Mouse (Mus musculus) heart, adult 2 months (tissue): ENCODE measurements around the gene 2410002F23Rik. TPM values are rescaled to one million over a fixed set of nuclear protein-coding genes. Genes with fewer than 3 reads are reported as not detected.

Source experiments
- DNase-seq, 2 experiments: peaks; one replicate each; pipeline ENCODE4 v3.0.0; 2021
- H3K27ac ChIP-seq: fragments of 200-600 bp; 2 replicates; pipeline ENCODE4 v1.8.1; 2022
- H3K27me3 ChIP-seq: fragments of 200-500 bp; 2 replicates; pipeline ENCODE4 v1.6.1; 2012; ENCODE audit warnings: mild to moderate bottlenecking, low read length, inconsistent platforms, mixed read lengths; ENCODE audit not compliant: control insufficient read depth, insufficient read depth
- H3K36me3 ChIP-seq: fragments of 200-500 bp; 2 replicates; pipeline ENCODE4 v1.6.1; 2012; ENCODE audit warnings: low read length, inconsistent platforms; ENCODE audit not compliant: control insufficient read depth, insufficient read depth
- H3K4me1 ChIP-seq: fragments of 200-500 bp; 2 replicates; pipeline ENCODE4 v1.6.1; 2011; ENCODE audit warnings: low read length; ENCODE audit not compliant: control insufficient read depth, insufficient read depth
- H3K4me3 ChIP-seq: fragments of 200-600 bp; 2 replicates; pipeline ENCODE4 v1.8.1; 2022
- H3K79me2 ChIP-seq: fragments of 200-500 bp; replicated peaks from 2 replicates; pipeline ENCODE4 v1.6.1; 2012; ENCODE audit warnings: mild to moderate bottlenecking, inconsistent platforms, low read length, moderate library complexity, mixed read lengths; ENCODE audit not compliant: control insufficient read depth, insufficient read depth
- H3K9ac ChIP-seq: fragments of 200-500 bp; 2 replicates; pipeline ENCODE4 v1.6.1; 2012; ENCODE audit warnings: low read depth, mild to moderate bottlenecking, control low read depth, inconsistent platforms, low read length, mixed read lengths
- CTCF ChIP-seq: fragments of 200-600 bp; IDR thresholded peaks from 2 replicates; pipeline ENCODE4 v1.8.1; 2022; ENCODE audit warnings: antibody characterized with exemption, mild to moderate bottlenecking, moderate library complexity
- EP300 ChIP-seq: fragments of 200-500 bp; IDR thresholded peaks from 2 replicates; pipeline ENCODE4 v1.6.1; 2011; ENCODE audit warnings: low read depth, low read length, control low read depth; ENCODE audit not compliant: insufficient read depth
- POLR2A ChIP-seq: fragments of 200-500 bp; IDR thresholded peaks from 2 replicates; pipeline ENCODE4 v1.6.1; 2011; ENCODE audit warnings: mild to moderate bottlenecking, low read depth, low read length, control low read depth; ENCODE audit not compliant: insufficient read depth
- WGBS: fragments of 180-500 bp; shearing (Covaris S2); methylation state at CpG from one replicate; pipeline ENCODE4 v1.1.7; 2018; 5-methylcytosine and 5-hydroxymethylcytosine counted together
- intact Hi-C: fragments of 180-260 bp; cut with DNase I; formaldehyde crosslinking; loops from one replicate; pipeline ENCODE4 v1.15.1; 2025
- polyA plus RNA-seq: library from polyadenylated mRNA; depleted of rRNA; stranded (reverse); fragments of >200 nt; gene quantifications from 2 replicates; pipeline ENCODE4 v1.2.3, GENCODE M21; 2012
- total RNA-seq, 2 experiments: library from RNA; stranded (reverse); gene quantifications; 2 replicates each; pipeline ENCODE4 v1.2.3; 2021

Gene 2410002F23Rik
- total and polyA plus RNA-seq, 3 experiments, result 12.0 to 29.5 (median 12.3) TPM

DNA sequence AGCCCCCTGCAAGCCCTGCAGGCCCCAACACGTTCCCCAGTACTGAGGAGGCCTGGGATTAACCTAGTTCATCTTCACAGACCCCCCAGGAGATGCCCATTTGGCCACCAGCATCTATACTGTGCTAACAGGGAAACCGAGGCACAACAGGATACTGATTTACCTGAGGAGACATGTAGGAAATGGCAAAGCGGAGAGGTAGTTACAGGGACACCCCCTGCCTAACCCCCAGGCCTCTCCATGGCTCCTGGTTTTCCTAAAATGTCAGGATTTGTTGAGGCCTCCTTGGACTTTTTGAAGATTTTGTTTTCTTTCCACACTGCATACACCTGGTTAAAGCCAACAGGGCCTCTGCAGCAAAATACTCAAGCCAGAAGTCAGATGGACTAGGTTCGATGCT is 10.8 kb downstream of the 2410002F23Rik start, which contains the start of gene Acp4:
Gene Acp4 (minus strand): TSS at position 101 of the 400 bp plus-strand sequence.
- intact Hi-C loops, result no loop called here
- no peaks in the 10 kb centered on the region for H3K4me1 ChIP-seq
- H3K79me2 ChIP-seq, result no peaks in the 10 kb centered on the region
- no peak within 1 kb of the TSS for H3K27ac ChIP-seq
- no peaks in the 10 kb centered on the region for H3K27me3 ChIP-seq
- no peaks in the 10 kb centered on the region for H3K36me3 ChIP-seq
- no peak for TF ChIP-seq POLR2A
- no peak for TF ChIP-seq CTCF
- no peak for TF ChIP-seq EP300
- no peak for DNase-seq
- no peak within 1 kb of the TSS for H3K4me3 ChIP-seq
- H3K9ac ChIP-seq, result no peak within 1 kb of the TSS
- WGBS, result 70% methylated on average over 4 of the region's 4 CpGs

DNA sequence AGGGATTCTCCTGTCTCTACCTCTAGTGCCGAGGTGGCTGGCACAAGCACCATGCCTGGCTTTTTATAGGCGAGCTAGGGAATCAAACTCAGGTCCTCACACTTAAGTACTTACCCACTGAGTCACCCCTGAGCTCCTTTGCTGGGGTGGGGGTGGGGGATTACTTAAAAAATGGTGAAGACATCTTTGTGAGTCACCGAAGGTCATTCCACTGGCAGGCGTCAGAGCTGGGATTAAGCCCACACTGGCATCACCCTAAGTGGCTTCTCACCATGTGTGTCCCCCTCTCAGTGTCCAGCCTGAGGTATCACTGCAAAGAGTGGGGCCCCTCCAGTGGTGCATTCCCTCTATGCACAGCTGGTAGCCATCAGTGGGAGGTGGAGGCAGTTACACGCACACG is 13.9 kb downstream of the 2410002F23Rik start:
- H3K27ac ChIP-seq, result no peak overlapping the region
- no peak for DNase-seq
- H3K9ac ChIP-seq, result no peak overlapping the region
- H3K4me1 ChIP-seq, result no peaks in the 10 kb centered on the region
- H3K4me3 ChIP-seq, result no peak overlapping the region
- H3K36me3 ChIP-seq, result no peaks in the 10 kb centered on the region
- no peaks in the 10 kb centered on the region for H3K79me2 ChIP-seq
- H3K27me3 ChIP-seq, result no peaks in the 10 kb centered on the region
- intact Hi-C loops, result loop anchor here (5.0 to 10.0 kb wide), 3 partner anchors 47 to 394 kb away; partner anchors contain the start of gene Clec11a
- TF ChIP-seq CTCF, result no peak
- 65% methylated on average over 6 of the region's 6 CpGs for WGBS

DNA sequence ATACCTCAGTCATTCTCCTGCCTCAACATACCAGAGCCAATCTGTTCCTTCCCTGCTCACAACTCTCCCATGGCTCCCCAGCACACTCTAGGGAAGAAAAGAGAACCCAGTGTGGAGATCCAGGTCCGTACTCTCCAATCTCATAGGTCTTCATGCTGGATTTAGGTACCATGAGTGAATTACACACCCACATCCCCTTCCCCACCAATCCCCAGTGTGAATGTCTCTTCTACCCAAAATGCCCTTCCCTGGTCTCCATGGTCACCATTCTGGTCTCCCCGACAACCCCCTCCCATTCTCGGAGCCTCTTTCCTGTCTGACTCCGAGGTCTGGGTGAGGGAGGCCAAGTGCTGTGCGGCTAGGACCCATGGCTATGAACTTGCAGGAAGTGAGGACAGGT is 14.6 kb downstream of the 2410002F23Rik start, which contains the start of gene Gm15517:
Gene Gm15517 (plus strand): TSS at position 301 of the 400 bp plus-strand sequence.
- H3K9ac ChIP-seq, result no peak within 1 kb of the TSS
- intact Hi-C loops, result loop anchor here (5.0 to 10.0 kb wide), 3 partner anchors 46 to 394 kb away; partner anchors contain the start of gene Clec11a
- H3K27ac ChIP-seq, result no peak within 1 kb of the TSS
- no peak for DNase-seq
- H3K79me2 ChIP-seq, result no peaks in the 10 kb centered on the region
- H3K36me3 ChIP-seq, result no peaks in the 10 kb centered on the region
- WGBS, result 50% methylated on average over 5 of the region's 5 CpGs
- no peaks in the 10 kb centered on the region for H3K27me3 ChIP-seq
- no peak for TF ChIP-seq POLR2A
- TF ChIP-seq EP300, result no peak
- TF ChIP-seq CTCF, result no peak
- H3K4me1 ChIP-seq, result no peaks in the 10 kb centered on the region
- no peak within 1 kb of the TSS for H3K4me3 ChIP-seq

DNA sequence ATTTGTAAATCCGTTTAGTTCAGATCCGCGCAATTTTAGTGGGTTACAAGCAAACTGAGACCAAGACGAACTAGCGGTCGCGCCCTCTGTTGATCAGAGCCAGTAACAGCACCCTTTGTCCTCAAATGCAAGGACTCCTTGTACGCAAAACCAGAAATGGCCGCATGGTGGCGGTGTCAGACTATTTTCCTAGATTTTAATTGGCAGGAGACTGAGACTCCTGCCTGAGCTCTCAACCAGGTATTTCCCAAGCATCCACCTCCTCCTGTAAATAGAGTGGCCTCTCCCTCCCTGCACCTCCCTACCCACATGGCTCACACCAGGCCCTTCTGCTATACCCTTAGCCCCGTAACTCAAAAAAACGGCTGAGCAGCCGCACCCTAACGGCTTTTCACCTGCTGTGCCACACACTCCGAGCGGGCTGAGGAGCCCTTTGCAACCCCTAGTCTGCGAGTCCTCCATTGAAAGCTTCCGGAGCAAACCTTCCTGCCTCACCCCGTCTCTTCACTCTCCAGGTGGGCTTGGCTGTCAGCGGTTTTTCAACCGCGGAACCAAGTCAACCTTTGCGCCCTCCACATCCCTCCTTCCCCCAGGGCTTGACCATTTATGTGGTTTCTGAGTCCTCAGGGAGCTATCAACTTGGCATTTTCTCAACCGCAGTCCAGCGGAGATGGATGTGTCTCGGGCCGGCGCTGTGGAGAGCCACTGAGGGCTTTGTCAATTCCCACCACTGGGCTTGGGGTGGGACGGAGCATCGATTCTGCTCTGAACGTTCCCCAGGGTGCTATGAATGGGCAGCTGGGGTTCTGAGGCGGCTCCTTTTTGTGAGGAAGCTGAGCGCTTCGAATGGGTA is 16.5 kb downstream of the 2410002F23Rik start:
- 2% methylated on average over 34 of the region's 34 CpGs for WGBS
- Histone ChIP-seq H3K36me3 (no peaks in the 10 kb centered on the region), H3K27me3 (no peaks in the 10 kb centered on the region), H3K4me3 (no peak overlapping the region), H3K27ac (no peak overlapping the region), H3K79me2 (no peaks in the 10 kb centered on the region), H3K9ac (no peak overlapping the region), H3K4me1 (no peaks in the 10 kb centered on the region)
- TF ChIP-seq EP300, result peak; percentile 89
- TF ChIP-seq CTCF, result peak; percentile 98
- TF ChIP-seq POLR2A, result no peak
- intact Hi-C loops, result loop anchor here (1.0 to 10.0 kb wide), 5 partner anchors 44 to 392 kb away; partner anchors contain the start of gene Clec11a
- DNase-seq, result peak; percentile 88 to 96

DNA sequence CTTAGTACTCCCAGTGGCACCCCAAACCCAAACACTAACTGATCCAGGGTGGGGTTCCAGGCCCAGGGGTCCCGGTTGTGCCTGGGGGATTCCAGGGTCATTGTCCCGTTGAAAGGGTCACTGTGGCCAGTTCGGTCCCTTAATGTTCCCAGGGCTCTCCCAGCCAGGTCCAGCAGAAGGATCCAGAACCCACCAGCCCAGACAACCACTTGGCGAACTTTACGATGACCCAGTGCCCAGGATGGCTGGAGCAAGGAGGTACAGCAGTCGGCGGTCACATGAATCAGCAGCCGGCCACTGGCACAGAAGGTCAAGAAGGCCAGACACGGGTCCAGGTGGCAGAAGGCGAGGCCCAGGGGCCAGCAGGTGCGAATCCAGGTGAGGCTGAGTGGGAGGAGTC is 21.6 kb downstream of the 2410002F23Rik start:
- Histone ChIP-seq H3K27ac (no peak overlapping the region), H3K27me3 (no peaks in the 10 kb centered on the region), H3K36me3 (no peaks in the 10 kb centered on the region), H3K79me2 (no peaks in the 10 kb centered on the region), H3K4me1 (no peaks in the 10 kb centered on the region), H3K9ac (no peak overlapping the region), H3K4me3 (no peak overlapping the region)
- intact Hi-C loops, result loop anchor here (10.0 kb wide), 1 partner anchor 387 kb away; no protein-coding TSS in a partner anchor
- no peak for DNase-seq
- TF ChIP-seq CTCF (no peak), POLR2A (no peak), EP300 (no peak)
- 79% methylated on average over 11 of the region's 11 CpGs for WGBS

DNA sequence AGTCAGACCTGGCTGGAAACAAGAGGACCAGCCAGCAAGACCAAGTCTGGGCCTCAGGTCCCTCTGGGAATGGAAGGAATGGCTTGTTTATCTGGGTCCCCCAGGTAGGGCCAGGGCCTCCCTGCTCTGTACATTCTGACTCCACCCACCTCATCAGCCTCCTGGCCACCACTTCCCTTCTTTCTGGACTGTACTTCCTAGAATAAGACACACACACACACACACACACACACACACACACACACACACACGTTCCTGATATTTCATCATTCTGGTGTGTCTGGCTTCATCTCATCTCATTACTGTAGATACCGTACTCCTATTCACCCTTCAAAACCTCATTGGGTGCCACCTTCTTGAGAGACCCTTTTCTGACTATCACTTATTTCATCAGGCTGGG is 22.9 kb downstream of the 2410002F23Rik start:
- no peaks in the 10 kb centered on the region for H3K4me1 ChIP-seq
- no peak for DNase-seq
- WGBS, result 65% methylated on average over 2 of the region's 2 CpGs
- H3K79me2 ChIP-seq, result no peaks in the 10 kb centered on the region
- no peak overlapping the region for H3K27ac ChIP-seq
- H3K36me3 ChIP-seq, result no peaks in the 10 kb centered on the region
- no peak for TF ChIP-seq EP300
- TF ChIP-seq POLR2A, result no peak
- TF ChIP-seq CTCF, result no peak
- no peak overlapping the region for H3K4me3 ChIP-seq
- intact Hi-C loops, result loop anchor here (10.0 kb wide), 1 partner anchor 385 kb away; no protein-coding TSS in a partner anchor
- H3K27me3 ChIP-seq, result no peaks in the 10 kb centered on the region; the same call in 1 of the 2 replicates
- H3K9ac ChIP-seq, result no peak overlapping the region
